Mouse (Mus musculus) monocyte, adult 5-6 weeks (primary cell): ENCODE data around the gene Cdh4. TPM values are rescaled to one million over a fixed set of nuclear protein-coding genes. Genes with fewer than 3 reads are reported as not detected.

Experiments
- ATAC-seq: fragments of 153-309, 156-312 bp; replicated peaks from 2 replicates; pipeline ENCODE4 v1.8.0; 2017; ENCODE audit warnings: mild to moderate bottlenecking; ENCODE audit not compliant: low TSS enrichment, insufficient number of reproducible peaks, severe bottlenecking, poor library complexity, low FRiP score
- total RNA-seq: library from RNA; stranded (forward); fragments of 200-1000, 200-491, 200-594 nt; gene quantifications from 3 replicates; pipeline ENCODE4 v1.2.3, GENCODE M21; 2017

Cdh4 gene
- total RNA-seq, 1 experiment from 2014 or later = not detected

- no peak for ATAC-seq
Measured at GRCm38 (mm10) chr2:179533196-179533595, 91.0 kb downstream of the Cdh4 start.

GRCm38 (mm10) chr2:179533881-179534280, 91.7 kb downstream of the Cdh4 start:
- no peak for ATAC-seq

GRCm38 (mm10) chr2:179535204-179535603, 93.0 kb downstream of the Cdh4 start:
- no peak for ATAC-seq

- no peak for ATAC-seq
Measured at GRCm38 (mm10) chr2:179536762-179537161, 94.5 kb downstream of the Cdh4 start.

GRCm38 (mm10) chr2:179537390-179537789, 95.2 kb downstream of the Cdh4 start:
- ATAC-seq = no peak

GRCm38 (mm10) chr2:179537800-179538450, 95.7 kb downstream of the Cdh4 start:
- ATAC-seq = no peak

- ATAC-seq = no peak
Measured at GRCm38 (mm10) chr2:179538535-179538934, 96.3 kb downstream of the Cdh4 start.

- no peak for ATAC-seq
Measured at GRCm38 (mm10) chr2:179539532-179540245, 97.5 kb downstream of the Cdh4 start.

- ATAC-seq = no peak
Measured at GRCm38 (mm10) chr2:179541096-179541495, 98.9 kb downstream of the Cdh4 start.

- no peak for ATAC-seq
Measured at GRCm38 (mm10) chr2:179547627-179548026, 105.4 kb downstream of the Cdh4 start.

GRCm38 (mm10) chr2:179555928-179556327, 113.7 kb downstream of the Cdh4 start:
- ATAC-seq = no peak

GRCm38 (mm10) chr2:179562350-179562749, 120.1 kb downstream of the Cdh4 start:
- no peak for ATAC-seq

GRCm38 (mm10) chr2:179565611-179566010, 123.4 kb downstream of the Cdh4 start:
- no peak for ATAC-seq

GRCm38 (mm10) chr2:179567886-179568285, 125.7 kb downstream of the Cdh4 start:
- no peak for ATAC-seq

- ATAC-seq = no peak
Measured at GRCm38 (mm10) chr2:179569171-179569570, 126.9 kb downstream of the Cdh4 start.

- ATAC-seq = no peak
Measured at GRCm38 (mm10) chr2:179571175-179571769, 129.0 kb downstream of the Cdh4 start.

GRCm38 (mm10) chr2:179573331-179573730, 131.1 kb downstream of the Cdh4 start:
- no peak for ATAC-seq

- no peak for ATAC-seq
Measured at GRCm38 (mm10) chr2:179573786-179574185, 131.6 kb downstream of the Cdh4 start.

GRCm38 (mm10) chr2:179575585-179575984, 133.4 kb downstream of the Cdh4 start:
- no peak for ATAC-seq

GRCm38 (mm10) chr2:179576221-179576620, 134.0 kb downstream of the Cdh4 start:
- ATAC-seq = no peak
